Mouse (Mus musculus): Measurements from ENCODE around the gene a. TPM values are rescaled to one million over a fixed set of nuclear protein-coding genes. Genes with fewer than 3 reads are reported as not detected.
"Not testable (repeated sequence)": the region's sequence is repeated elsewhere in the genome, so short reads cannot be mapped to it uniquely, and the experiment has no call there.

a gene
- polyA plus RNA-seq, 1 experiment from 2014 or later = 5.3 TPM

DNA sequence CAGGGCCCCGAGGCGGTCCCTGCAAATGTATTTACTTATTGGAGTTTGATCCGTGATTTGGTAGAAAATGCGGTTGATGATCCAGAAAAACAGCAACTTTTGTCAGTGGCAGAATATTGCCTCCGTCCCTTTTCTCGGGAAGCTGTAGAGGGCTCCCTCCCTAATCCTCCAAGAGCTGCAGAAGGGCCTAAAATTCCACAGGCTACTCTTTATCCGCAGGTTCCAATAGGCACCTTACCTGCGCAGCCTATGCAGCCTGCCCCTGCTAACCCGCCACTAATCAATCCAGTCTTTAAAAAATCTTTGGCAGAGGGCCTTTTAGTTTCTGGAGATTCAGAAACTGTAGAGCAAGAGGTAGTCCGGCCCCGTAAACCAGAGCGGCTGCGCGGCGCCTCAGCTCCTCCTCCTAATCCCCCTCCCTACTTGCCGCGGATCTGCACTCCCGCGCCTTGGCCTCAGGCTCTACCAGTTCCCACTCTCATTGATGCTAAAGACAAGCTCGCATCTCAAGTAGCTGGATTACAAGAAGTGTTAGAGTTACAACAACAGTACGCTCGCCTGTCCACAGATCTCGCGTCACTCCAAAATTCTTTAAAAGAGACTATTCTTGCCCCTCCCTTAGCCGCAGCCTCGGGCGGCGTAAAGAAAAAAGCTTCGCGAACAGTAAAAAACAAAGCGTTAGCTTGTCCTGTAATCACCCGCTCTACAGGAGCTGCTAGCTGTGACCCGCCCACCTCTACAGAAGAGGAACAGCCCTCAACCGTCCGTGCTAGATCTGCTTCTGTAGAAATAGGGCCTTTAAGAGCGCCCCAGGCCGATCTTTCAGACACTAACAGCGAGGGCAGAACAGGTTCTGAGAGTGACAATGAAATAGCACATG lies 227.8 kb downstream of the a start:
- peak overlapping the region; percentile 78 for H3K4me2 ChIP-seq (ENCODE audit: low read depth, low read length)
- 1% methylated on average over 38 of the region's 38 CpGs for WGBS
- H3K9ac ChIP-seq (ENCODE audit: low read depth, low read length) = peak overlapping the region; percentile 70
- peak overlapping the region; percentile 90 for H3K27ac ChIP-seq (replicated peaks; ENCODE audit: low read depth, low read length)
- peak overlapping the region; percentile 50 for H3K4me3 ChIP-seq (ENCODE audit: low read depth, low read length)
- no peaks in the 10 kb centered on the region for H3K27me3 ChIP-seq (replicated peaks; ENCODE audit: control insufficient read depth, insufficient read depth, low read length)
- ATAC-seq (ENCODE audit: low read depth) (peak; percentile 97), DNase-seq (ENCODE audit: low spot score) (peak; percentile 93)
- no peaks in the 10 kb centered on the region for H3K9me3 ChIP-seq (ENCODE audit: control insufficient read depth, low read length)
- H3K4me1 ChIP-seq (ENCODE audit: control insufficient read depth, insufficient read depth, low read length) = no peaks in the 10 kb centered on the region; the same call in 1 of the 2 replicates
- no peaks in the 10 kb centered on the region for H3K36me3 ChIP-seq (ENCODE audit: control insufficient read depth, insufficient read depth, low read length)

DNA sequence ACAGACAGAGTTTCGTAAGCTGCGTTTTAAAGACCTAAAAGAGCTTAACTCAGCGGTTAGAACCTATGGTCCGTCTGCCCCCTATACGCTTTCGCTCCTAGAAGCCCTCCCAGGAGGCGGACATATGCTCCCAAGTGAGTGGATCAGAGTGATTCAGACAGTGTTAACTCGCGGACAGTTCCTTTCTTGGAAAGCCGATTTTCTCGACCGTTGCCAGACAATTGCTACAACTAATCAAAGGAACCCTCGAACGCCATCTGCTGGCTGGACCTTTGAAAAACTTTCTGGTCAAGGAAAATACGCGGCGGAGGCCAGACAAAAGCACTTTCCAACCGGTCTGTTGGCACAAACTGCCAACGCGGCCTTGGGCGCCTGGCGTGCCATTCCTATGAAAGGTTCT lies 228.5 kb downstream of the a start:
- Histone ChIP-seq H3K9ac (ENCODE audit: low read depth, low read length) (peak overlapping the region; percentile 70), H3K9me3 (ENCODE audit: control insufficient read depth, low read length) (no peaks in the 10 kb centered on the region), H3K27me3 (replicated peaks; ENCODE audit: control insufficient read depth, insufficient read depth, low read length) (no peaks in the 10 kb centered on the region), H3K36me3 (ENCODE audit: control insufficient read depth, insufficient read depth, low read length) (no peaks in the 10 kb centered on the region), H3K4me2 (ENCODE audit: low read depth, low read length) (peak overlapping the region; percentile 78), H3K27ac (replicated peaks; ENCODE audit: low read depth, low read length) (peak overlapping the region; percentile 90), H3K4me3 (ENCODE audit: low read depth, low read length) (peak overlapping the region; percentile 50), H3K4me1 (ENCODE audit: control insufficient read depth, insufficient read depth, low read length) (no peaks in the 10 kb centered on the region; the same call in 1 of the 2 replicates)
- under 1% methylated on average over 22 of the region's 22 CpGs for WGBS
- DNase-seq (ENCODE audit: low spot score) (peak; percentile 96), ATAC-seq (ENCODE audit: low read depth) (peak; percentile 85)

DNA sequence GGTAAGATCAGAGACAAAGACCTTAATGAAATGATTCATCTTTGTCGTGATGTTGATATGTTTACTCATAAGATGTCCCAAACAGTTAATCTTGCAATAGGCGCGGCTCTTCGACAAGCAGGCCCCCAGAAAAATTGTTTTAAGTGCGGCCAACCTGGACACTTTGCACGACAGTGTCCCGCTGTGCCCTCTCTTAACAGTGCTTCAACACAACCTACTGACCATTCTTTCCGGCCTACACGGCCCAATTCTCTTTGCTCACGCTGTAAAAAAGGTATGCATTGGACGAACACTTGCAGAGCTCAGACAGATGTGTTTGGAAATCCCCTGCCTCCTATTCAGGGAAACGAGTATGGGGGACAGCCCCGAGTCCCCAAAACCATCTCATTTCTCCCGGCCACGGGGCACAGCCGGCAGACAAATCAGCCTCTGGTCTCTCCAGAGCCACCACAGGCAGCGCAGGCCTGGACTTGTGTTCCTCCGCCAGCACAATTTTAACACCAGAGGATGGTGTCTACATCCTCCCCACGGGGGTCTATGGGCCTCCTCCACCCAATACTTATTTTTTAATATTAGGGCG lies 229.1 kb downstream of the a start:
- 37% methylated on average over 19 of the region's 20 CpGs for WGBS
- H3K36me3 ChIP-seq (ENCODE audit: control insufficient read depth, insufficient read depth, low read length); H3K4me1 ChIP-seq (ENCODE audit: control insufficient read depth, insufficient read depth, low read length); DNase-seq (ENCODE audit: low spot score); H3K9ac ChIP-seq (ENCODE audit: low read depth, low read length); ATAC-seq (ENCODE audit: low read depth); H3K9me3 ChIP-seq (ENCODE audit: control insufficient read depth, low read length); H3K27ac ChIP-seq (replicated peaks; ENCODE audit: low read depth, low read length); H3K27me3 ChIP-seq (replicated peaks; ENCODE audit: control insufficient read depth, insufficient read depth, low read length); H3K4me3 ChIP-seq (ENCODE audit: low read depth, low read length): not testable (repeated sequence)
- H3K4me2 ChIP-seq (ENCODE audit: low read depth, low read length) = peak overlapping the region; percentile 78; the same call in 1 of the 2 replicates

DNA sequence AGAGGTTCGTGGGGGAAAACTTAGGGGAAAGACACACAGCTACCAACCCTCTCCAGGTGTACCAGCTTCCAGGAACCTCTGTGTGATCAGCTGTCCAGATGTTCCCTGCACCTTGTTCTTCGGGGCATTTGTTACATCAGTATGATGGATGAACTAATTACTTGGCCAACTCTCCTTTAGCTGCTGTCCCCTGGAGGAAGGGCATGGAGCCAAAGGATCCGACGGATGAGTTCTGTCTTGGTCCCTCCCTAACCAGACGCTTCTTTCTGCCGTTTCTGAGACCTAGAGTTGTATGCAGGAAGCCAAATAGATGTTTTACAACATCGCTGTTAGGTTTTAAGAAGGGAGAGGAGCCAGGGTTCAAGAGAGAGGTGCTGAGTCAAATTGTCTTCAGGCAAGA lies 239.6 kb downstream of the a start:
- no peak for ATAC-seq (ENCODE audit: low read depth)

DNA sequence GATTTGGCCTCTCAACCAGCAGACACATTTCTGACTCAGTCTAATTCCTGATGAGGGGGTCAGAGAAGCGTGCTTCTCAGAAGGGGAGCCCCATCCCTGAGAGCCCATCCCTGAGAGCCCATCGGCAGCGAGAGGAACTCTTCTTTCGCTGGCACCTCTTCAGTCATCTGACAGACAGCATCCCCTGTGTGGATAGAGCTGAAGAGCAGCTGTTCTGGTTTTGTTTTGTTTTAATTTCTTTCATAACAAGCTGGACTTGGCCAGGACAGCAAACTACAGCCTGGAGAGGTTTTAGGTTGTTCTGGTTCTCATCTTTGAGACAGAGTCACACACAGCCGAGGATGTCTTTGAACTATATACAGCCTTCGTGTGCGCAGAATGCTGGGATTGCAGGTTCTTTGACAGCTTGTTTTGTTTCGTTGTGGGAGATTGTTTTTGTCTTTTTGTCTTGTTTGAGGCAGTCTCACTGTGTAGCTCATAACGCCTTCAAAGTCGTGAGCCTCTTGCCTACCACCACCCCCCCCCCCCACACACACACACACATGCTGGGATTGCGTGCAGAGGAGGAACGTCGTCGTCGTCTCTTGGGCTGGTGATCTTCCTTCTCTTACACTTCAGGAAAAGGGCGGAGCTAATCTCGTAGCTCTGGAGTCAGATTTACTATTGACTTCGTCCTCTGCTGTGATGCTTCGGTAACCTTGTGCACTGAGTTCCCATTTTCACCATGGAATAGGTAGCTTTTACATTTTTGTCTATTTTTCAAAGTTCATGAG lies 241.9 kb downstream of the a start:
- Histone ChIP-seq H3K9ac (ENCODE audit: low read depth, low read length) (no peak overlapping the region), H3K4me1 (ENCODE audit: control insufficient read depth, insufficient read depth, low read length) (no peaks in the 10 kb centered on the region; the same call in 1 of the 2 replicates), H3K27me3 (replicated peaks; ENCODE audit: control insufficient read depth, insufficient read depth, low read length) (no peaks in the 10 kb centered on the region), H3K36me3 (ENCODE audit: control insufficient read depth, insufficient read depth, low read length) (no peaks in the 10 kb centered on the region), H3K4me2 (ENCODE audit: low read depth, low read length) (0 out of 2 replicates have a peak overlapping the region, but pooled peaks have one; percentile 9), H3K9me3 (ENCODE audit: control insufficient read depth, low read length) (no peaks in the 10 kb centered on the region), H3K4me3 (ENCODE audit: low read depth, low read length) (no peak overlapping the region), H3K27ac (replicated peaks; ENCODE audit: low read depth, low read length) (peak overlapping the region; percentile 39)
- WGBS = 25% methylated on average over 19 of the region's 19 CpGs
- peak; percentile 84 for DNase-seq (ENCODE audit: low spot score)
- peak; percentile 85 for ATAC-seq (ENCODE audit: low read depth)

More for the DNA sequence above, 239.6 kb downstream of the a start:
- H3K9me3 ChIP-seq (ENCODE audit: control insufficient read depth, low read length) = no peaks in the 10 kb centered on the region
- no peak overlapping the region for H3K4me2 ChIP-seq (ENCODE audit: low read depth, low read length)
- no peaks in the 10 kb centered on the region for H3K27me3 ChIP-seq (replicated peaks; ENCODE audit: control insufficient read depth, insufficient read depth, low read length)
- H3K4me1 ChIP-seq (ENCODE audit: control insufficient read depth, insufficient read depth, low read length) = no peaks in the 10 kb centered on the region
- WGBS = 57% methylated on average over 7 of the region's 7 CpGs
- H3K27ac ChIP-seq (replicated peaks; ENCODE audit: low read depth, low read length) = no peak overlapping the region
- no peak overlapping the region for H3K4me3 ChIP-seq (ENCODE audit: low read depth, low read length)
- no peaks in the 10 kb centered on the region for H3K36me3 ChIP-seq (ENCODE audit: control insufficient read depth, insufficient read depth, low read length)
- H3K9ac ChIP-seq (ENCODE audit: low read depth, low read length) = no peak overlapping the region
- DNase-seq (ENCODE audit: low spot score) = no peak

DNA sequence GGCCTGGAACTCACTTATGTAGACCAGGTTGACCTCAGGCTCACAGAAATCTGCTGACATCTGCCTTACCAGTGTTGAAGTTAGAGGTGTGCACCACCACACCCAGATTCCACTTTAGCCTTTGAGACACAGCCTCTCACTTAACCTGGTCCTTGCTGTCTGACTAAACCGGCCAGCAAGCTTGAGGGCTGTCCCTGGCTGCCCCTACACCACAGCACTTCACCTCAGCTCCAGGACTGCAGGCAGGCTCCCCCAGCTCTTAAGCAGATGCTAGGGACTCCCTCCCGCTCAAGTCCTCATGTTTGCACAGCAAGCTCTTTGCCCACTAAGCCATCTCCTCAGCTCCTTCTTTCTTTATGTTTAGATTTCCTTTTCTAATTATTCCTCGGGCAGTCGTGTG lies 248.8 kb downstream of the a start:
- Histone ChIP-seq H3K27me3 (replicated peaks; ENCODE audit: control insufficient read depth, insufficient read depth, low read length) (no peaks in the 10 kb centered on the region), H3K9me3 (ENCODE audit: control insufficient read depth, low read length) (no peaks in the 10 kb centered on the region), H3K9ac (ENCODE audit: low read depth, low read length) (no peak overlapping the region), H3K36me3 (ENCODE audit: control insufficient read depth, insufficient read depth, low read length) (no peaks in the 10 kb centered on the region), H3K27ac (replicated peaks; ENCODE audit: low read depth, low read length) (no peak overlapping the region), H3K4me3 (ENCODE audit: low read depth, low read length) (no peak overlapping the region), H3K4me2 (ENCODE audit: low read depth, low read length) (no peak overlapping the region), H3K4me1 (ENCODE audit: control insufficient read depth, insufficient read depth, low read length) (peaks cover 4% of the 10 kb centered on the region; the same call in 1 of the 2 replicates)
- ATAC-seq (ENCODE audit: low read depth) (no peak), DNase-seq (ENCODE audit: low spot score) (no peak)
- 62% methylated on average over 4 of the region's 4 CpGs for WGBS

DNA sequence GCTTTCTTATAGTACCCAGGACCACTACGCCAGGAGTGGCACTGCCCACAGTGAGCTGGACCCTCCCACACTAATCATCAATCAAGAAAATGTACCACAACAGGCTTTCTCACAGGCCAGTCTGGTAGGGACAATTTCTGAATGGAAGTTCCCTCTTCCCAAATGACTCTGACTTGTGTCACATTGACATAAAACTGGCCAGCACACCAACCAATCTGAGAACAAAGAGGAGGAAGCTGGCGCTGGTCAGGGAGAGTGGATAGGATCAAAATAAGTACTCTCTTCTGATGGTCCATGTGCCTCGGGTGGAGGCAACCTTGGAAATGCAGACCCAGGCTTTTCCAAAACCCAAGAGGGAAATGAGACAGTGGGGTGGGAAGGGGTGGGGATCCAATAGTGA lies 253.3 kb downstream of the a start:
- Histone ChIP-seq H3K4me3 (ENCODE audit: low read depth, low read length) (no peak overlapping the region), H3K36me3 (ENCODE audit: control insufficient read depth, insufficient read depth, low read length) (no peaks in the 10 kb centered on the region), H3K27me3 (replicated peaks; ENCODE audit: control insufficient read depth, insufficient read depth, low read length) (no peaks in the 10 kb centered on the region), H3K27ac (replicated peaks; ENCODE audit: low read depth, low read length) (no peak overlapping the region), H3K4me2 (ENCODE audit: low read depth, low read length) (no peak overlapping the region), H3K4me1 (ENCODE audit: control insufficient read depth, insufficient read depth, low read length) (peaks cover 10% of the 10 kb centered on the region), H3K9ac (ENCODE audit: low read depth, low read length) (no peak overlapping the region), H3K9me3 (ENCODE audit: control insufficient read depth, low read length) (no peaks in the 10 kb centered on the region)
- 75% methylated on average over 3 of the region's 3 CpGs for WGBS
- no peak for ATAC-seq (ENCODE audit: low read depth)
- no peak for DNase-seq (ENCODE audit: low spot score)

DNA sequence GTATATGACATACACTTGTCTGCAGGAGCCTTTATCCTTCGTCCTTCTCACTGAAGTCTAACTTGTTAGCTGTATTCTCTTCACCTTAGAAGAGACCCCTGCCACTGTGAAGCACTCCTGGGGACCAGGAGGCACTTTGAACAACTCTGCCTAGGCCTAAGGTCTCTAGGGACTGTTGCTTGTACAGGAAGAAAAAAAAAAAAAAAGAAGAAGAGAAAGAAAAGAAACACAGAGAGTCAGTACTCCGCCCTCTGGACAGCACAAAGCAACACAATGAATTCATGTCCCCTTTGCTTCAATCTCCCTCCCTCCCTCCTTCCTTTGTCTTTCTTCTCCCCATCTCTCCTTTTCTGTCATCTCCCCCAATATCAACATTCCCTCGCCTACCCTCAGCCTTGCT lies 253.9 kb downstream of the a start:
- WGBS = 78% methylated on average over 3 of the region's 3 CpGs
- Histone ChIP-seq H3K4me1 (ENCODE audit: control insufficient read depth, insufficient read depth, low read length) (peaks cover 12% of the 10 kb centered on the region), H3K36me3 (ENCODE audit: control insufficient read depth, insufficient read depth, low read length) (no peaks in the 10 kb centered on the region), H3K9me3 (ENCODE audit: control insufficient read depth, low read length) (no peaks in the 10 kb centered on the region), H3K9ac (ENCODE audit: low read depth, low read length) (no peak overlapping the region), H3K27me3 (replicated peaks; ENCODE audit: control insufficient read depth, insufficient read depth, low read length) (no peaks in the 10 kb centered on the region), H3K4me3 (ENCODE audit: low read depth, low read length) (no peak overlapping the region), H3K27ac (replicated peaks; ENCODE audit: low read depth, low read length) (no peak overlapping the region), H3K4me2 (ENCODE audit: low read depth, low read length) (no peak overlapping the region)
- ATAC-seq (ENCODE audit: low read depth) (no peak), DNase-seq (ENCODE audit: low spot score) (no peak)
